Mouse (Mus musculus) inflammation-experienced regulatory T-cells, adult 6 months (primary cell): ENCODE measurements around the gene Arhgef19. TPM values are rescaled to one million over a fixed set of nuclear protein-coding genes. Genes with fewer than 3 reads are reported as not detected.

Experiments used
- ATAC-seq: one replicate; pipeline ENCODE4 v1.8.0; 2017
- polyA plus RNA-seq, 3 experiments: library from polyadenylated mRNA; unstranded; fragments of 100-300 nt; shearing (Covaris generic); gene quantifications; one replicate each; pipeline ENCODE4 v1.2.1; 2017

Arhgef19 gene
- polyA plus RNA-seq, 3 experiments from 2014 or later = not detected

GRCm38 (mm10) chr4:141267250-141267649, 28.0 kb downstream of the Arhgef19 start:
- no peak for ATAC-seq

DNA sequence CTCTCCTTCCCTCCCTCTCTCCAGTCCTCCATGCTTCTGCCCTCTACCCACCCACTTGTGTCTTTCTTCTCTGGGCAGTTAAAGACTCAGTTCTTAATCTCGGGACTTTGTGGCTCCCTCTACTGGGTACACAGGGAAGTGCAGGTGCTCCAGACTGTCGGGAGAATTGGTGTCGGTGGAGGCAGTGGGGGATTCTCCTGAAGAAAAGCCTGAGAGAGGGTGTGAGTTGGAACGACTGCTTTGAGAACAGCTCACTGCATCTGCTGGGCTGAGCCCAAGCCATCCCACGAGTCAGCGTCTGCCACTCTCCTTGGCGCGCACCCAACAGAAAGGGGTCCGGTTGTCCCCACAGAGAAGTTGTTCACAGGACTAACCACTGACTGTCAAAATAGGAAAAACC, 28.5 kb downstream of the Arhgef19 start:
- no peak for ATAC-seq

DNA sequence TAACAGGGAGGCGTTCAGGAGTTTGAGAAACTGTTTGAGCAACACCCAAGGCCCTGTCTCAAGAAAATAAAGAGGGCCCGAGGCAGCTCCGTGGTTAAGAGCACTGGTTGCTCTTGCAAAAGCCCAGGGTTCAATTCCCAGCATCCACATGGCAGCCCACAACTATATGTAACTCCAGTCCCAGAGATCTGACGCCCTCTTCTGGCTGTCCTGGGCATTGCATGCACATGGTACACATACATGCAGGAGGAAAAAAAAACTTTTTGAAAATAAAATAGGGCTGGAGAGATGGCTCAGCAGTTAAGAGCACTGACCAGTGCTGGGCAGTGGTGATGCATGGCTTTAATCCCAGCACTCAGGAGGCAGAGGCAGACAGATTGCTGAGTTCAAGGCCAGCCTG, 29.1 kb downstream of the Arhgef19 start:
- ATAC-seq = no peak

DNA sequence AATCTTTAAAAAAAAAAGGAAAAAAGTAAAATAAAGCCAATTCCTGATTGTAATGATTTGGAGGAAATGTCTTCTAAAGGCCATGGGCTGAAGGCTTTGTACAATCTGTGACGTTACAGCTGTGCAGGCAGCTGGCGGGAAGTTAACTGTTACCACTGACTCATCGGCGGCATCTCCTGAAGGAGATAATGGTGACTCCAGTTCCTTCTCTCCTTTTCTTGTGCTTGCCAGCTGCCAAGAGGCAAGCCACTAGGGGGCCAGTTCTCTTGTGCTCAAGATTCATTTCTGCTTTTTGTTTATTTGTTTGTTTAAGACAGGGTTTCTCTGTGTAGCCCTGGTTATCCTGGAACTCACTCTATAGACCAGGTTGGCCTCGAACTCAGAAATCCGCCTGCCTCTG, 29.8 kb downstream of the Arhgef19 start:
- no peak for ATAC-seq

DNA sequence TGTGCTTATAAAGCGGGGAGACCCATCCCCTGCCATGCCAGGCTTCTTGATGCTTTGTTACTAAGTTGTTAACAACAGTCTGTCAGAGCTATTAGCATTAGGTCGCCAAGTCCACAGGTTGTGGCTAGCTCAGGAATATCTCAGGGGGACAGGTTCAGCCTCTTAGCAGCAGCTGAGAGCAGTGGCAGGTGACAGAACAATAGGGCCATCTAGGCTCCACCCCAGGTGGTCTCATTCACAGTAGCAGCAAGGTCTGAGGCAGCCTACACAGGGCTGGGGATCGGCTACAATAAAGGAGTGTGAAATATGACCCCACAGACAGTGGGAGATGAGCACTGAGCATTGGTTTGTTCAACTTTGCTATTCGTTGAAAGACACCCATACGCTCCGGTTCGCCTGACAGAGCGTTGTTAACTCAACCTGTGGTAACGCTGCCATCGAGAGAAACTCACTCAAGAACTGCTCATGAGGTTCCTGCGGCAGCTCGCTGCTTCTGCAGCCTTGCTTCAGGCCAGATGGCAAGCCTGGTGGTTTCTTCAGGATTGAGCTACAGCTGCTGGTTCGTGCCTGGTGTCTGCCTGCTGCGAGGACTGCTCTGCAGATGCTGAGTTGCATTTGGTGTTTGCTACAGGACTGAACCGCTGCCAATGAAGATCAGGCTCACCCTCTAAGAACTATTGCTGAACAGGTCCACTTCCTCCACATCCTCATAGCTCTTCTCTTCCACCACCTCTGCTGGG, 31.1 kb downstream of the Arhgef19 start:
- no peak for ATAC-seq

DNA sequence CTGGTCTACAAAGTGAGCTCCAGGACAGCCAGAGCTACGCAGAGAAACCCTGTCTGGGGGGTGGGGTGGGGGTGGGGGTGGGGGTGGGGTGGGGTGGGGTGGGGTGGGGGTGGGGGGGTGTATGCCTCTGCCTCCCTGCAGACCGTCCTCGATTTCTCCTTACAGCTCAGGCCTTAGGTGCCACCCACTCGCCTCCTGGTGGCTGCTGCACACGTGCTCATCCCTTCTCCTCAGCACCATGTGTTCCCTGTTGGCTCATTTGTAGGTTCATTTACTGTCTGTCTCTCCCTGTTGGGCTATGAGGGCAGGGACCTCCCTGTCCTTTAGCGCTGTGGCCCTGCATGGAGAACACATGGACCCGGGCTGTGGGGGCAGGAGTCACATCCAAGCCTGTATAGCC, 31.9 kb downstream of the Arhgef19 start:
- ATAC-seq = no peak

DNA sequence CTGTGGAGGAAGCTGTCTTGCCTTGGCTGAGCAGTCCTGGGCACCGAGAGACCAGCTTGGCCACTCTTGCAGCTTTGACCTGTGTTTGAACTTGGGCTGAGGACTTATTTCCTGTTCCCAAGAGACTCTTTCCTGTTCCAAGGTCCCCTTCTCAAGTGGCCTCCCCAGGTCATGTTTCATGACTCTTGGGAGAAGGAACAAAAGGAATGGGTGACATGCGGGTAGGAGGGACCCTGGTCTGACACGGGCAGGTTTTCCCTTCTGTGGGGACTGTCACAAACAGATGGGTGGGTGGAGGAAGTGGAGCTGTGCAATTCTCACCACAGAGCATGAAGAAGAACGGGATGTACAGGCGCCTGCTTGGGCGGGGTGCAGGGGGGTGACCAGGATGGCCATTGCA, 32.4 kb downstream of the Arhgef19 start:
- ATAC-seq = no peak

- ATAC-seq = peak; percentile 60
Observed at GRCm38 (mm10) chr4:141272878-141273277, 33.6 kb downstream of the Arhgef19 start.

DNA sequence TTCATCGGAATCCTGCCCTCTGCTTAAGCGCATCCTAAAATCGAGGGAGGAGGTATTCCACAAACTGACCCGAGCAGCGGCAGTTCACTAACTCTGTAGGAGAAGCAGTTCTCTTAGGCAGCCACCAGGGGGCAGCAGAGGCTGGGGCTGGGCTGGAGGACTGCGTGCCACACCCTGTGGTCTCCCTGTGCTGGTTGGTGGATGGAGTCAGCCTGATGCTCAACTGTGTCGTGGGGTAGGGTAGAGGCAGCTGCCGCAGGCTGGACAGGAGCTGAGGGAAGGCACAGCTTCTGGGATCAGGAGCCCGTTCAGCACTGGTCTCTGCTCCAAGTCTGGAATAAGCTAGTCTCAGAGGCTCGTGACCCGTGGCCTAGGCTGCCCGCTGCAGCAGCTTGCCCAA, 34.0 kb downstream of the Arhgef19 start:
- peak; percentile 85 for ATAC-seq

DNA sequence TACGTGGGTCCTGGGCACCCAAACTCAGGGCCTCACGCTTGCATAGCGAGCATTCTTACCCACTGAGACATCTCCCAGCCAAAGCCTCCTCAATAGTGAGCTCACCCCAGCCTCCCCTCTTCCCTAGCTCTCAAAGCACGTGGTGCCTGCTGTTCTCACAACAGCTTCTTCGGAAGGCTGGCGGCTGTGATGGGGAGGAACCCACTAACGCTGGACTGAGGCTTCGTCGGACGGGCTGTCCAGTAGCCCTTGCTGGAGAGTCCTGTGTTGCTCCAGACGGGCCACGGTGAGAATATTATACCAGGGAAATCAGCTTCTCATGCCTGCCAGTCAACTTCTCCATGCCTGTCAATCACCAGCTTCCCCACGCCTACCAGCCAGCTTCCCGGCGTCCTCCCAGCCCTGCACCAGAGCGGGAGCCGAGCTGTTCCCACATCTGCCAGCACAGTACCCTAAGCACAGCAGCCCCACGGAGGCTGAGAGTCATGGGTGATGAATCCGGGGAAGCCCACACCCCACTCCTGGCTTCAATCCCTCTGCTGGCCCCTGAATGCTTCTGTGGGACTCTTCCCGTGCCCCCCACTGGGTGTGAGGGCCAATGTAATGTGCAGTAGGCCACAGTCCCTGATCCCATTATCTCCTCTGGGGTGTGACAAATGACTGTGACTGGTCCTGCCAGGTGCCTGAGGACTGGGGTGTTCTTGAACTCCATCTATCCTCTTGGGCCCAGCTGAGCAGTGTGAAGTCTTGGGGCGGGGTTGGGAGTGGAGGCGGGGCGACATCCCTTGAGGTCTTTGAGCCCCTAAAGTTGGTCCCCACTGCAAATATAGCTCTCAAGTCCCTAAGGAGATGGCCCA, 35.4 kb downstream of the Arhgef19 start:
- ATAC-seq = no peak

GRCm38 (mm10) chr4:141277157-141277556, 37.9 kb downstream of the Arhgef19 start:
- no peak for ATAC-seq

DNA sequence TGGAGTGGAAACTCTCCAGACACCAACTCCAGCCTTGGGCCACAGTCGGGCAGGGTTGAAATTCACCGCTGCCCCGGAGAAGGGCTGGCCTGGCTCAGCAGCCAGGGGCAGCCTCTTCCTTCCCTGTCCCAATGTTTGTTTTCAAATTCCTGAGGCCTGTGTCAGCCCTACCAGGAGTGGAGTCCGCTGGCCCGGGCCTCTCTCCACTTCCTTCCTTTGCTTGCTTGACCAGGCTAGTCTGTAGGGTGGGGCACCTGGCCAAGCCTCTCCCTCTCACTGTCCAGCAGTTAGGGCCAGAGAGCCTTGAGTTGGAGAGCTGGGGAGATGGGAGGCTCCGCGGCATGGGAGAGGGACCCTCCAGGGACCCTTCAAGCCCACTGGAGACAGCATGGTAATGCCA, 38.9 kb downstream of the Arhgef19 start:
- no peak for ATAC-seq

DNA sequence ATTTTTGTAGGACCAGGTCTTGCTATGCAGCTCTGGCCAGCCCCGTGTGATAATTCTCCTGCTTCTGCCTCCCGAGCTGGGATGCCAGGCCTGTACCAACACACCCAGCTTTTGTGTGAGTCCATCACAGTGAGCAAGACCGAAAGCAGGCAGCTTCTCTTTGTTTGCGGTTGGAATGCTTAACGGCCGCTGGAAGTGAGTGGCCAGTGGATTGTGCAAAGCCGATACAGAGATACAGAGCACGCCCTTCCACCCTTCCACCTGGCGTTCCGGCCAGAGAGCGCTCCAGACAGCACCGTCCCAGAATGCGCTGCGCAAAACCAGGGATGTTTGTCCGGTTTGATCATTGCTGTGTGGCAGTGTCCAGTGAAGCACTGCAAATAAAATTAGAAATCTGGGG, 40.0 kb downstream of the Arhgef19 start:
- ATAC-seq = no peak

- ATAC-seq = no peak
Observed at GRCm38 (mm10) chr4:141279783-141280182, 40.5 kb downstream of the Arhgef19 start.

DNA sequence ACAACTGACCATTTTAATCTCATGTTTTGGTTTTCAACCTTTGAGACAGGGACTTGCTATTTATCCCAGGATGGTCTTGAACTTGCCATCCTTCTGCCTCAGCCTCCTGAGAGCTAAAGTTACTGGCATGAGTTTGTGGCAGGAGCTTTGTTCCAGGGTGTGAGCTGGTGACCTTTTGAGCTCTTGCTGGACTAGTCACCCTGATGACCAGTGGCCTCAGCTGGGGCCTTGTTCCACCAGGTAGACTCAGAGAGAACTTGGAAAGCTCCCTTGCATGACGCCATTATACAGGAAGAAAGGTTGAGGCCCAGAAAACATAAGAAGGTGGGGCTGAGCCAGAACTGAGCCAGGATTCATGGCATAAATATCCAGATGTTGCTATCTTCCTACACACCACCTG, 41.2 kb downstream of the Arhgef19 start:
- no peak for ATAC-seq

GRCm38 (mm10) chr4:141281153-141281552, 41.9 kb downstream of the Arhgef19 start:
- no peak for ATAC-seq

- ATAC-seq = no peak
Observed at GRCm38 (mm10) chr4:141281578-141281977, 42.3 kb downstream of the Arhgef19 start.

GRCm38 (mm10) chr4:141282087-141282486, 42.8 kb downstream of the Arhgef19 start:
- ATAC-seq = no peak

DNA sequence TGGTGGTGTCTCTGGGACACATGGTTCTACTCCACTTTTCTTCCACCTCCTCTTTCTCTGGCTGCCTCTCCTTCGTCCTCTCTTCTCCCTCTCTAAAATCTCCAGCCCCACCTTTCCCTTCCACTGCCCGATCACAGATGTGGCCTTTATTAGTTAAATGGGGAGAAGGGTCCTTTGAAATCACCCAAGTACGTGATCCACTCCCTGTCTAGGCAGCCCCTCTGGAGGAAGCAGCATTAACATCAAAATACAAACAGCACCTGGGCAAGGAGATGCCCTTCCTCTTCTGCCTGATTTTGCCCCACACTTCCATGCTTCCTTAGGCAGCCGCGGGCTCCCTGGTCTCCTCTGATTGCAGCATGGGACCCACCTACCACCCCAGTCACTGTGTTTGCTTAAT, 43.3 kb downstream of the Arhgef19 start:
- ATAC-seq = no peak

DNA sequence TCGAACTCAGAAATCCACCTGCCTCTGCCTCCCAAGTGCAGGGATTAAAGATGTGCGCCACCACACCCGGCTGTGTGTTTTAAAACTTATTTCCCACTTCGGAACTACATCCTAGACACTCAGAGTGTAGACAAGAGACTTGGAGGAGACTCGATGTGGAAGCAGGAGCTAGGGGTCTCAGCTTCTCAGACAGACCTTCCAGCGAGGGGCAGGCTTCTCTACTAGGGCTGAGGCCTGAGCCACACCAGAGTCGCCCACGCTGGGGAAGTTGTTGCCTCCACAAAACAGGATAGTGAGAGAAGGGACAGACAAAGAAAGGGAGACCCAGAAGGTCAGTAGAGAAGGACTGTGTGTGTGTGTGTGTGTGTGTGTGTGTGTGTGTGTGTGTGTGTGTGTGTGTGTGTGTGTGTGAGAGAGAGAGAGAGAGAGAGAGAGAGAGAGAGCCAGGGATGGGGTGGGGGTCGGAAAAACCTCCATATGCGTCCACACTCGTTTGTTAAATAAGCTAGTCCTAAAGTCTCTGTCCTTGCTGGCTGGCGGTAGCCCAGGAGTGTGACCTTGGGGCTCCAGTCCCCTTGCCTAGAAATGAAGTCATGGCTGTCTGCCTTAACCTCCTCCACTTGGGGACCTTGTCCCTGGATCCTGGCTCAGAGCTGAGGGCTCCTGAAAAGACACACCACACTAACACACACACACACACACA, 44.0 kb downstream of the Arhgef19 start:
- no peak for ATAC-seq

DNA sequence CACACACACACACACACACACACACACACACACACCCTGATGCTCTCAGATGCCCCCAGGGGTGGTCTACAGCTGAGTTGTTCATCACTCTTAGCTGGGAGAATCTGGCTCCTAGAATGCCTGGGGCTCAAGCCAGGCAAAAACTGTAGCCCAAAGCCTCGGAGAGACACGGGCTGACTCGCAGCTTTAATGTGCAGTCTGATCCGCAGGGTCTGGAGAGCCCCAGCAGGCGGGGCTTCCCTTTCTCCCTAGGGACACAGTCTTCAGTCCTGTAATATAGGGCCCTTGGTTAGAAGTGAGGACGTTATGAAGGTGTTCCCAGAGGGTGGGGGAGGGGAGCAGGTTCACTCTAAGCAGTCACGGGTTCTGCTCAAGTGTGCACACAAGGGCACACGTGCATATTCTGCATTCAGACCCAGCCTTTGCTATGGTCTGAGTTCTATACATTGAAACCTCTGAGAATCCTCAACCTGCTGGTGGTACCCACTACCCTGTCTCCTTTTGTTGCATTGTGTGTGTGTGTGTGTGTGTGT, 44.6 kb downstream of the Arhgef19 start:
- ATAC-seq = no peak

DNA sequence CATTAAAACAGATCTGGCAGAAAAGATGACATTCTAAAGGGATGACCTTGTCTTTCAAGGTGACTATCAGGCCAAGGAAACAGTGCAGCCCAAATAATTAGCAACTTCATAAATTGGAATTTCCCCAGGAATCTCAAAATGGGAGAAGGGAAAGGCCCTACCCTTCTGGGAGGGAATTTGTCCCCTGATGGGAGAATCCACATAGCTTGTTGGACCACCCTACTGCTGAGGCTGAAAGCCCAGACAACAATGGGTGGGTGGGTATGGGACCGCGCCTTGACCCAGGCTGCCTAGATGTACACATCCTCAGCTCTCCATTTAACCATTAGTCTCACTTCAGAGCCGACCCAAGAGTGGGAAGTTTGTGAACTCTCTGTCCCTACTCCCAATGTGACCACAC, 45.2 kb downstream of the Arhgef19 start:
- no peak for ATAC-seq

DNA sequence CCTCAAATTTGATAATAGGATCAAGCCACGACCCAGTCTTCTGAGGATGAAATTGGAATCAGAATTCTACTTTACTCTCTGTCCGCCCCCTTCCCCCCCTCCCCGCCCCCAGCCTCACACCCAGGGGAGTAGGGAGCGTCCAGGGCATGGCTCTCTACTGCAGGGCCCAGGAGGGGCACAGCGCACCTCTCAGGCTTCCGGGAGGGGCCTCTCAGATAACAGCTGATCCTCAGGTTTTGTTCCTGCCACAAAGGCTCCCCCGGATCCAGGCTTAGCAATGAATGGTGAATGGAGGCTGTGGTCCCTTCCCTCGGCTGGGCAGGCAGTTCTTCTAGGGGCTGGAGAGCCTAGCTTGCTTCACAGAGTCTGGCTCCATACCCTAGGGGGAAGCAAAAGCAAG, 45.8 kb downstream of the Arhgef19 start:
- no peak for ATAC-seq
